Mouse (Mus musculus) c-Kit-negative CD71-positive TER-119-positive erythroid progenitor cells, embryonic 14.5 days (primary cell): Measurements from ENCODE around the gene Mrps21.

Experiments
- DNase-seq: peaks from one replicate; pipeline ENCODE4 v3.0.0-alpha.2; 2013; ENCODE audit warnings: low read depth, low spot score

Gene Mrps21

GRCm38 (mm10) chr3:95855502-95856089 is 15.7 kb downstream of the Mrps21 start, which contains the start of gene Prpf3:
Gene Prpf3, minus strand, starts transcription at chr3:95855885.
- DNase-seq = peak; percentile 87

- no peak for DNase-seq
These were observed 20.0 kb downstream of the Mrps21 start for GRCm38 (mm10) chr3:95851317-95851716.

- DNase-seq = no peak
These were observed 20.7 kb downstream of the Mrps21 start for GRCm38 (mm10) chr3:95850611-95851010.

DNA sequence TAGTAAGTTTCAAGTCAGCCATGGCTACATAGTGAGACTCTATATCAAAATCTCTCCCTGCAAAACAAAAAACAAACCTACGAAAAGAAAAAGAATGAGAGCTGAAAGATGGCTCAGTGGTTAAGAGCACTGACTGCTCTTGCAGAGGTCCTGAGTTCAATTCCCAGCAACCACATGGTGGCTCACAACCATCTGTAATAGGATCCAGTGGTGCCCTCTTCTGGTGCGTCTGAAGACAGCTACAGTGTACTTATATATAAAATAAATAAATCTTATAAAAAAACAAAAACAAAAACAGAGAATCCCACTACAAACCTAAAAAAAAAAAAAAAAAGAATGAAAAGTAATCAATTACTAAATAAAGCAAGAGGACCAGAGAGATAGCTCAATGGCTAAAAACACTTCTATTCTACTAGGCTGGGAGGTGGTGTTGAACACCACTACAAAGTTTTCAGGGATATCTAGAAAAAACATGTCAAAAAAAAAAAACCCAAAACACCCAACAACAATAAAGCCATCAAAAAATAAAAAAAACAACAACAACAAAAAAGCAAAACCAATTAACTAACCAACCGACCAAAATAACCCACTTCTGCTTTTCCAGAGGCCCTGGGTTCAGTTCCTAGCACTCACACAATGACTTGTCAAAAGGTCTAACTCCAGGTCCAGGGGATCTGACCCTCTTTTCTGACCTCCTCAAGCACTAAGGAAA is 28.7 kb downstream of the Mrps21 start:
- DNase-seq = no peak

GRCm38 (mm10) chr3:95839250-95839649 is 32.1 kb downstream of the Mrps21 start:
- no peak for DNase-seq

GRCm38 (mm10) chr3:95829053-95829452 is 42.3 kb downstream of the Mrps21 start:
- DNase-seq = no peak

- no peak for DNase-seq
These were observed 45.0 kb downstream of the Mrps21 start for GRCm38 (mm10) chr3:95826275-95826674.

DNA sequence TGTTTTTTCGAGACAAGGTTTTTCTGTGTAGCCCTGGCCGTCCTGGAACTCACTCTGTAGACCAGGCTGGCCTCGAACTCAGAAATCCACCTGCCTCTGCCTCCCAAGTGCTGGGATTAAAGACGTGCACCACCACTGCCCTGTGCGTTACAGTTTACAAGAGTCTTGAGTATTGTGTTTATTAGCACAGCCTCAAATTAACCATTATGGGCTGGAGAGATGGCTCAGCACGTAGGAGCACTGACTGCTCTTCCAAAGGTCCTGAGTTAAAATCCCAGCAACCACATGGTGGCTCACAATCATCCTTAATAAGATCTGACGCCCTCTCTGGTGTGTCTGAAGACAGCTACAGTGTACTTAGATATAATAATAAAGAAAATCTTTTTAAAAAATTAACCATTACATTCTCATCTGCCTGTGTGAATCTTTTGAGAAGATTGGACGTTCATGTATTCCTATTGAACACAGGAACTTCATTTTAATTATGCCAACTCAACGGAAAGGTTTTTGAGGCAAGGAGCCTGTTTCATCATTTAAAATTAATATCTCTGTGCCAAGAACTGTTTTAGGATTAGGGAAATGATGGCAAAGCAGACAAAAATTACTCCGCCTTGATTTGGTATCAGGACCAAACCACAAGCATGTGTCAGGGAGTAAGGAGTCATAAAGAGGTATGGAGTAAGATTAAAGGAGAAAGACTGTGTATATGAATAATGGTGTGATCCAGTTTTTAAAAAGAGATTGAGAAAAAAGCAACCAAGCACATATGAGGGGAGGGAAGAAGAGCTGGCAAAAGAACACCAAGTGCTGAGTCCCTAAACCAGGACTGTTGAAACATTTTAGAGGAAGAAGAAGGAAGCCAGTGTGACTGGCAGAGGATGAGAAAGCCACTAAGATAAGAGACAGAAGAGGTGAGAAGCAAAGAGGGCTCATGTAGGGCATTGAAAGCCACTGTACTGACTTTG is 51.0 kb downstream of the Mrps21 start:
- DNase-seq = no peak

GRCm38 (mm10) chr3:95819351-95819985 is 51.9 kb downstream of the Mrps21 start:
- peak; percentile 99 for DNase-seq

GRCm38 (mm10) chr3:95818571-95819288 is 52.6 kb downstream of the Mrps21 start, which contains the start of gene Rprd2:
Gene Rprd2, minus strand, starts transcription at chr3:95818863.
- DNase-seq = peak; percentile 59

GRCm38 (mm10) chr3:95818026-95818511 is 53.2 kb downstream of the Mrps21 start:
- peak; percentile 43 for DNase-seq

- DNase-seq = no peak
These were observed 54.6 kb downstream of the Mrps21 start for GRCm38 (mm10) chr3:95816681-95817080.
